Mouse (Mus musculus) ovary, postnatal 36 days (tissue): ENCODE measurements around the gene Camta1.

Source experiments
- DNase-seq: peaks from one replicate; pipeline ENCODE4 v3.0.0; 2022; ENCODE audit warnings: low spot score, mixed read lengths

Camta1 gene

GRCm38 (mm10) chr4:151377731-151378130 lies 483.9 kb downstream of the Camta1 start:
- DNase-seq, result no peak

GRCm38 (mm10) chr4:151376234-151376633 lies 485.4 kb downstream of the Camta1 start:
- DNase-seq, result no peak

GRCm38 (mm10) chr4:151372855-151373566 lies 488.7 kb downstream of the Camta1 start:
- DNase-seq, result no peak

- DNase-seq, result no peak
Measured at GRCm38 (mm10) chr4:151366941-151367545, 494.6 kb downstream of the Camta1 start.

- DNase-seq, result no peak
Measured at GRCm38 (mm10) chr4:151360976-151361673, 500.6 kb downstream of the Camta1 start.

- no peak for DNase-seq
Measured at GRCm38 (mm10) chr4:151355505-151355904, 506.2 kb downstream of the Camta1 start.

- no peak for DNase-seq
Measured at GRCm38 (mm10) chr4:151352791-151353190, 508.9 kb downstream of the Camta1 start.

GRCm38 (mm10) chr4:151352249-151352648 lies 509.4 kb downstream of the Camta1 start:
- no peak for DNase-seq

- DNase-seq, result peak; percentile 46
Measured at GRCm38 (mm10) chr4:151351757-151352156, 509.9 kb downstream of the Camta1 start.

GRCm38 (mm10) chr4:151347620-151348019 lies 514.1 kb downstream of the Camta1 start:
- no peak for DNase-seq

GRCm38 (mm10) chr4:151346673-151347072 lies 515.0 kb downstream of the Camta1 start:
- DNase-seq, result no peak

- DNase-seq, result no peak
Measured at GRCm38 (mm10) chr4:151344811-151345210, 516.9 kb downstream of the Camta1 start.

GRCm38 (mm10) chr4:151339421-151339820 lies 522.3 kb downstream of the Camta1 start:
- peak; percentile 38 for DNase-seq

- DNase-seq, result no peak
Measured at GRCm38 (mm10) chr4:151338931-151339330, 522.7 kb downstream of the Camta1 start.

- DNase-seq, result no peak
Measured at GRCm38 (mm10) chr4:151337543-151337942, 524.1 kb downstream of the Camta1 start.

GRCm38 (mm10) chr4:151336413-151336812 lies 525.3 kb downstream of the Camta1 start:
- no peak for DNase-seq

GRCm38 (mm10) chr4:151334951-151335742 lies 526.5 kb downstream of the Camta1 start:
- peak; percentile 54 for DNase-seq

- no peak for DNase-seq
Measured at GRCm38 (mm10) chr4:151332074-151332849, 529.4 kb downstream of the Camta1 start.

GRCm38 (mm10) chr4:151330983-151331382 lies 530.7 kb downstream of the Camta1 start:
- no peak for DNase-seq

- no peak for DNase-seq
Measured at GRCm38 (mm10) chr4:151328071-151328470, 533.6 kb downstream of the Camta1 start.

GRCm38 (mm10) chr4:151326971-151327686 lies 534.5 kb downstream of the Camta1 start:
- no peak for DNase-seq
